Mouse (Mus musculus): ENCODE data around the gene Cyp4f18.
"Not testable (repeated sequence)": the region's sequence is repeated elsewhere in the genome, so short reads cannot be mapped to it uniquely, and the experiment has no call there.

Gene Cyp4f18

GRCm38 (mm10) chr8:71974211-71974610, 35.2 kb downstream of the Cyp4f18 start:
- no peak for DNase-seq

GRCm38 (mm10) chr8:71971945-71972344, 37.5 kb downstream of the Cyp4f18 start:
- DNase-seq, result no peak

GRCm38 (mm10) chr8:71968636-71969035, 40.8 kb downstream of the Cyp4f18 start:
- no peak for DNase-seq

- DNase-seq, result no peak
These were observed 41.3 kb downstream of the Cyp4f18 start for GRCm38 (mm10) chr8:71968100-71968499.

- no peak for DNase-seq
These were observed 42.2 kb downstream of the Cyp4f18 start for GRCm38 (mm10) chr8:71967261-71967660.

- no peak for DNase-seq
These were observed 43.0 kb downstream of the Cyp4f18 start for GRCm38 (mm10) chr8:71966411-71966810.

GRCm38 (mm10) chr8:71965166-71965565, 44.3 kb downstream of the Cyp4f18 start:
- no peak for DNase-seq

- DNase-seq, result no peak
These were observed 45.4 kb downstream of the Cyp4f18 start for GRCm38 (mm10) chr8:71964051-71964450.

GRCm38 (mm10) chr8:71961796-71962195, 47.6 kb downstream of the Cyp4f18 start:
- no peak for DNase-seq

GRCm38 (mm10) chr8:71960483-71960882, 48.9 kb downstream of the Cyp4f18 start:
- no peak for DNase-seq

- no peak for DNase-seq
These were observed 54.8 kb downstream of the Cyp4f18 start for GRCm38 (mm10) chr8:71954666-71955065.

- DNase-seq, result not testable (repeated sequence)
These were observed 56.3 kb downstream of the Cyp4f18 start for GRCm38 (mm10) chr8:71952961-71953700.

GRCm38 (mm10) chr8:71952489-71952888, 56.9 kb downstream of the Cyp4f18 start:
- DNase-seq, result no peak

- DNase-seq, result no peak
These were observed 57.8 kb downstream of the Cyp4f18 start for GRCm38 (mm10) chr8:71951436-71952161.

- DNase-seq, result peak; percentile 98
These were observed 58.8 kb downstream of the Cyp4f18 start, which contains the start of gene Zfp961 for GRCm38 (mm10) chr8:71950482-71951221. Gene Zfp961, plus strand, starts transcription at chr8:71951038.

GRCm38 (mm10) chr8:71948624-71949023, 60.8 kb downstream of the Cyp4f18 start:
- no peak for DNase-seq

GRCm38 (mm10) chr8:71941776-71942175, 67.7 kb downstream of the Cyp4f18 start:
- DNase-seq, result no peak

GRCm38 (mm10) chr8:71940293-71941208, 68.9 kb downstream of the Cyp4f18 start:
- no peak for DNase-seq
